Mouse (Mus musculus) lung, embryonic 15.5 days (tissue): ENCODE measurements around the gene Rras. TPM values are rescaled to one million over a fixed set of nuclear protein-coding genes. Genes with fewer than 3 reads are reported as not detected.
A peak's percentile ranks its signal among the peaks of the same experiment; 100 is the strongest.

ENCODE experiments used
- ATAC-seq: fragments of 200-750 bp; cut with Nextera tagmentation; 2 replicates; pipeline ENCODE4 v1.8.0; 2017; ENCODE audit warnings: moderate number of reproducible peaks, borderline replicate concordance; ENCODE audit not compliant: low FRiP score, low TSS enrichment; ENCODE audit errors: extremely low read depth
- H3K27ac ChIP-seq: fragments of 300-500 bp; sonication (generic); 2 replicates; pipeline ENCODE4 v1.5.1; 2015; ENCODE audit warnings: moderate library complexity, mild to moderate bottlenecking, inconsistent platforms
- H3K27me3 ChIP-seq: fragments of 300-500 bp; sonication (generic); 2 replicates; pipeline ENCODE4 v1.6.1; 2015; ENCODE audit warnings: inconsistent platforms
- H3K36me3 ChIP-seq: fragments of 300-500 bp; sonication (generic); 2 replicates; pipeline ENCODE4 v1.6.1; 2015; ENCODE audit warnings: inconsistent platforms
- H3K4me1 ChIP-seq: fragments of 300-500 bp; sonication (generic); 2 replicates; pipeline ENCODE4 v1.6.1; 2015; ENCODE audit warnings: inconsistent platforms
- H3K4me2 ChIP-seq: fragments of 300-500 bp; sonication (generic); 2 replicates; pipeline ENCODE4 v1.6.1; 2015; ENCODE audit warnings: inconsistent platforms, mild to moderate bottlenecking, moderate library complexity
- H3K4me3 ChIP-seq: fragments of 300-500 bp; sonication (generic); 2 replicates; pipeline ENCODE4 v1.5.1; 2015; ENCODE audit warnings: mild to moderate bottlenecking, inconsistent platforms
- H3K9ac ChIP-seq: fragments of 300-500 bp; sonication (generic); 2 replicates; pipeline ENCODE4 v1.6.1; 2015; ENCODE audit warnings: inconsistent platforms
- H3K9me3 ChIP-seq: fragments of 300-500 bp; sonication (generic); 2 replicates; pipeline ENCODE4 v1.6.1; 2016; ENCODE audit warnings: inconsistent platforms
- WGBS: fragments of 180-500 bp; shearing (Covaris S2); methylation state at CpG from one replicate; pipeline ENCODE4 v1.1.7; 2015; 5-methylcytosine and 5-hydroxymethylcytosine counted together
- microRNA-seq: library from miRNA; unstranded; fragments of <30 nt; microRNA quantifications from one replicate; pipeline ENCODE4, GENCODE M21; 2016
- polyA plus RNA-seq: library from polyadenylated mRNA; unstranded; fragments of >200 nt; fragmentation: Nextera tagmentation; extraction: Ambion mirVana; gene quantifications from 2 replicates; pipeline ENCODE4 v1.2.1, GENCODE M21; 2015

Gene Rras
- polyA plus RNA-seq, 1 experiment from 2014 or later, result 50.4 TPM

DNA sequence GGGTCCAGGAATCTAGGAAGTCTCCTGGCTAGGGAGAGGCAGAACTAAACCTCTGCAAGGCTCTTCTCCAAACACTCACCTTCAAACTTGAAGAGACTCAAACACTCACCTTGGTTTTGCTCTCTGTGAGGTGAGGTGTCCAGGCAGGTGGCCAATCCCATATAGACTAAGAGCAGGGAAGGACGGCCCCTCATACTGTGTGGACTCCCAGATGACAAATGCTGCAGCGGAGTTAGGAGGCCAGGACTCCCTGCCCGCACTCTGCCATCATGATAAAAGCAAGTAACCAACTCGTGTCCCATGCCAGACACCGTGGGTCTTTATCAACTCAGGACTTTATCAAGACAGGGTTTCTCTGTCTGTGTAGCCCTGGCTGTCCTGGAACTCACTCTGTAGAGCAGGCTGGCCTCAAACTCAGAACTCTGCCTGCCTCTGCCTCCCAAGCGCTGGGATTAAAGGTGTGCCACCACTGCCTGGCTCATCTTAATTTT lies 42.9 kb downstream of the Rras start:
- Histone ChIP-seq H3K27me3 (no peaks in the 10 kb centered on the region), H3K36me3 (no peaks in the 10 kb centered on the region), H3K4me1 (peaks cover 19% of the 10 kb centered on the region), H3K4me3 (peak overlapping the region; percentile 81), H3K9ac (no peak overlapping the region), H3K4me2 (0 out of 2 replicates have a peak overlapping the region, but pooled peaks have one; percentile 59), H3K9me3 (no peaks in the 10 kb centered on the region), H3K27ac (no peak overlapping the region)
- 85% methylated on average over 6 of the region's 6 CpGs for WGBS
- no peak for ATAC-seq

DNA sequence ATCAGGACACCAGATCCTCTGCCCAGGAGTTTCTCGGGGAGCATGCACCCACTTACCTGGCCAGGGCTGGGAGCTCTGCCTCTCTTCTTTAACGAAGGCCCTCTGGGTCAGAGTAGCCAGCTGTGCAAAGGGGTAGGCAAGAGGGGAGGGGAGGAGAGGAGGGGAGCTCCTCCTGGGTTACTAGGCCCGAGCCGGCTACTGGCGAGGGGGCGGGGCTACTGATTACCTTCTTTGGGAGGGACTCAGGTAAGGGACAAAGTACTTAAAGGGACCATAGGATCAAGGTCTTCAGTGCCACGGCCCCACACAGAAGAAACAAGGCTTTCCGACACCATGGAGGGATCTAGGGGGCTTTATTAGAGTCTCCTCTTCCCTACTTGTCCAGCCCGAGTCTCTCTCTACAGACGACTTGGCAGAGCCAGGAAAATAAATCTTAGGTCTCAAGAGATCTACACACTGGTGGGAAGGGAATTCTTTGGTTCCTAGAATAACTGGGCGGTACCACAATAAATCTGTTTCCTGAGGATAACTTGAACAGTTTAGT lies 43.8 kb downstream of the Rras start:
- Histone ChIP-seq H3K27ac (peak overlapping the region; percentile 98), H3K27me3 (no peaks in the 10 kb centered on the region), H3K4me2 (peak overlapping the region; percentile 59), H3K4me1 (peaks cover 19% of the 10 kb centered on the region), H3K9me3 (no peaks in the 10 kb centered on the region), H3K4me3 (peak overlapping the region; percentile 81), H3K36me3 (no peaks in the 10 kb centered on the region), H3K9ac (peak overlapping the region; percentile 57)
- whole genome bisulfite sequencing, result 15% methylated on average over 11 of the region's 11 CpGs
- ATAC-seq, result 0 out of 2 replicates have a peak, but pooled peaks have one; percentile 6

DNA sequence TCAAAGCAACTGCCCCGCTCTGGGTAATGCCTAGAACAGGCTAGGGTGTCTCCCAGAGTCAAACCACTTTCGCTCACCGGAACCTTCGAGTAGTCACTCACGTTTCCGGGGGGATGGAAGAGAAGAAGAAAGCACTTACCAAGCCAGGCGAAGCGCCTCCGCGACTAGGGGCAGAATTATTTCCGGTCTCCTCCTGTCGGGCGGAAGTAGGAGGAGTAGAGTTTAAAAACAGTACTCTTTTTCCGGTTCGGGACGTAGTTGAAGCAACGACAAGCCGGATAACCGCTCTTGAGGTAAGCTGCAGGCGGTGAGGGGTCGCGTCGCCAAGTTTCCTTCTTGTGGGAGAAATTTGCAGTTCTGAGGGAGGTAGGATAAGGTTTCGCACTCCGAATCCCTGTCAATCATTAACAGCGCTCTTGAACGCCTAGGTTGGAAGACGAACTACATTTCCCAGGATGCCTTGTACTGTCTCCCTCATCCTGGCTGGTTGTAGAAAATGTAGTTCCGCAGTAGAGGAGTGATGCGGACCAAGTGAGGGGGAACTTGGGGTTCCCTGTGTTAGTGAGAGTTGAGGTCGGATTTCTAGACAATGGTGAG lies 44.6 kb downstream of the Rras start, which contains the start of the genes Nosip and Prrg2:
Gene Nosip, plus strand, starts transcription at position 191 of the 597 bp plus-strand sequence.
Gene Prrg2, minus strand, starts transcription at position 439 of the 597 bp plus-strand sequence.
- Histone ChIP-seq H3K27me3 (no peaks in the 10 kb centered on the region), H3K9ac (peak within 1 kb of the TSS; percentile 69), H3K4me2 (peak within 1 kb of the TSS; percentile 66), H3K9me3 (no peaks in the 10 kb centered on the region), H3K27ac (peak within 1 kb of the TSS; percentile 98), H3K4me3 (peak within 1 kb of the TSS; percentile 81), H3K4me1 (peaks cover 19% of the 10 kb centered on the region), H3K36me3 (no peaks in the 10 kb centered on the region)
- peak; percentile 87 for ATAC-seq
- WGBS, result under 1% methylated on average over 31 of the region's 31 CpGs

DNA sequence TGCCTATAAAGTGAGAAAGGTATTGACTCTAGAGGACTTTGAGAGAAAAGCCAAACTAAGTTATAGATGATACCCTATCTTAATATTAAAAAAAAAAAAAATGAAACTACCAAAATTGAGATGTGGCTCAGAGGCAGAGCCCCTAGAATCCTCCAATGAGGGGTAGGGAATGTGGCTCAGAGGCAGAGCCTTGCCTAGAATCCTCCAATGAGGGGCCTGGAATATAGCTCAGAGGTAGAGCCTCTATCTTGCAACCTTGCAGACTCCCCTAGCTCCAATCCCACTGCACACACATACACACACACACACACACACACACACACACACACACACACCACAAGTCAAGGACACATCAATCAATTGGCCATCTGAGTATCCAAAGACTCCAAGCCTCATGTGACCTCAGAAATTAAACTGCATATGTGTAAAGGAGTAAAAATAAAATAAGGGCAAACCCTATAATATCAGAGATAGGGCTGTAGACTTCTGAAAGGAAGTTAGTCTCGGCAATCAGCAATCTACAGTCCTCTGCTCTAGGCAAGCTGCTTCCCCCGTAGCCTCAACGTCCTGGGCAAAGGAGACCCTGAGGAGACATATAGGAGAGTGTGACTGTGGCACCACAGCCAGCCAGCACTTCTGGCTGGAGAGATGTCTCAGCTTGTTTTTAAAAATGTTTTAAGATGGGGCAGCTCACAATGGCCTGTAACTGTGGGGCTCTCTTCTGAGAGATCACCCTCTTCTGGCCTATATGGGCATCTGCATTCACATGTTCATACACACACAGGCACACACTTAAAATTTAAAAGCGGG lies 49.6 kb downstream of the Rras start:
- Histone ChIP-seq H3K27me3 (no peaks in the 10 kb centered on the region), H3K4me3 (no peak overlapping the region), H3K4me1 (peaks cover 7% of the 10 kb centered on the region), H3K4me2 (no peak overlapping the region), H3K9ac (no peak overlapping the region), H3K27ac (no peak overlapping the region), H3K9me3 (no peaks in the 10 kb centered on the region), H3K36me3 (no peaks in the 10 kb centered on the region)
- WGBS, result 73% methylated on average over 4 of the region's 4 CpGs
- ATAC-seq, result no peak

DNA sequence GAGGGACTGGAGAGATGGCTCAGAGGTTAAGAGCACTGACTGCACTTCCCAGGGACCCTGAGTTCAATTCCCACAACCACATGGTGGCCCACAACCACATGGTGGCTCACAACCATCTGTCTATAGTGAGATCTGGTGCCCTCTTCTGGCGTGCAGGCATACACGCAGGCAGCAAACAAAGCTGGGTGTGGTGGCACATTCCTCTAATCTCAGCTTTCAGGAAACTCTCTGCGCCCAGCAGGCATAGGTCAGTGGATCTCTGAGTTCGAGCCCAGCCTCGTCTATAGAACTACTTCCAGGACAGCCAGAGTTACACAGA lies 50.2 kb downstream of the Rras start:
- H3K4me3 ChIP-seq, result no peak overlapping the region
- ATAC-seq, result no peak

DNA sequence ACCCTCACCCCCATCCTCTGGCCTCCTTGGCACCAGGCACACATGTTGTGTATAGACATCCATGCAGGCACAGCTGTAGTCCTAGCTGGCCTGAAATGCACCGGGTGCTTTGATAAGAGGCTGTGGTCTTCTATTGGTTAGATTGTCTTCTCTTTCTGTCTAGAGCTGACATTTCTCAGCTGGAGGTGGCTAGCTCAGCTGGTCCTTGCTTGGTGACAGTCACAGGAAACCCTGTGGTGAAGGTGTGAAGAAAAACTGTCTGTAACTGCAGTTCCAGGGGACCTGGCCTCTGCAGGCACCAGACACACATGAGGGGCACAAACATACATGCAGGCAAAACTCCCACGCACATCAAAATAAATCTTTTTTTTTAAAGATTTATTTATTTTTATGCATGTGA lies 51.9 kb downstream of the Rras start:
- WGBS, result 75% methylated on average over 2 of the region's 2 CpGs
- no peak for ATAC-seq

More for the DNA sequence above, 50.2 kb downstream of the Rras start:
- no peak overlapping the region for H3K4me2 ChIP-seq
- H3K27me3 ChIP-seq, result no peaks in the 10 kb centered on the region
- H3K27ac ChIP-seq, result no peak overlapping the region
- H3K9me3 ChIP-seq, result no peaks in the 10 kb centered on the region
- H3K36me3 ChIP-seq, result no peaks in the 10 kb centered on the region
- H3K9ac ChIP-seq, result no peak overlapping the region
- H3K4me1 ChIP-seq, result peaks cover 7% of the 10 kb centered on the region
- 22% methylated on average over 5 of the region's 5 CpGs for WGBS

More for the DNA sequence above, 51.9 kb downstream of the Rras start:
- Histone ChIP-seq H3K4me2 (no peak overlapping the region), H3K4me3 (no peak overlapping the region), H3K9me3 (no peaks in the 10 kb centered on the region), H3K36me3 (no peaks in the 10 kb centered on the region), H3K4me1 (no peaks in the 10 kb centered on the region), H3K9ac (no peak overlapping the region), H3K27ac (no peak overlapping the region), H3K27me3 (no peaks in the 10 kb centered on the region)

Small RNA genes lying within 50 kb of the gene (microRNA-seq; reads per million reads assigned to microRNA genes)
- gene Mir7054, result 0.56 reads per million

Other genes with a start within 250 kb of the Rras start
- gene Nup62, start 201.9 kb upstream of the Rras start, polyA plus RNA-seq, result 95.6 and 97.7 TPM in 2 replicates
- gene Il4i1, start 201.6 kb upstream of the Rras start, polyA plus RNA-seq, result 0.63 and 1.7 TPM in 2 replicates
- 4.9 and 5.0 TPM in 2 replicates for gene Atf5, start 201.3 kb upstream of the Rras start, polyA plus RNA-seq
- gene Akt1s1, start 169.0 kb upstream of the Rras start, polyA plus RNA-seq, result 109 and 111 TPM in 2 replicates
- 71.3 and 74.4 TPM in 2 replicates for gene Tbc1d17, start 168.9 kb upstream of the Rras start, polyA plus RNA-seq
- gene Pnkp, start 160.8 kb upstream of the Rras start, polyA plus RNA-seq, result 37.6 and 37.9 TPM in 2 replicates
- 371 and 398 TPM in 2 replicates for gene Ptov1, start 148.2 kb upstream of the Rras start, polyA plus RNA-seq
- gene Med25, start 125.2 kb upstream of the Rras start, polyA plus RNA-seq, result 93.5 and 97.7 TPM in 2 replicates
- 21.0 and 24.0 TPM in 2 replicates for gene Fuz, start 121.9 kb upstream of the Rras start, polyA plus RNA-seq
- 63.1 and 64.8 TPM in 2 replicates for gene Ap2a1, start 88.5 kb upstream of the Rras start, polyA plus RNA-seq
- 0.09 and 0.15 TPM in 2 replicates for gene Tsks, start 74.8 kb upstream of the Rras start, polyA plus RNA-seq
- 14.5 and 15.0 TPM in 2 replicates for gene Cpt1c, start 43.1 kb upstream of the Rras start, polyA plus RNA-seq
- 545 and 586 TPM in 2 replicates for gene Prmt1, start 31.4 kb upstream of the Rras start, polyA plus RNA-seq
- gene Irf3, start 20.3 kb upstream of the Rras start, polyA plus RNA-seq, result 88.1 and 92.6 TPM in 2 replicates
- 66.3 and 66.7 TPM in 2 replicates for gene Bcl2l12, start 19.2 kb upstream of the Rras start, polyA plus RNA-seq
- 35.5 and 36.5 TPM in 2 replicates for gene Scaf1, start 1.6 kb upstream of the Rras start, polyA plus RNA-seq
- gene Prr12, start 34.9 kb downstream of the Rras start, polyA plus RNA-seq, result 10.9 and 11.1 TPM in 2 replicates
- 74.9 and 75.1 TPM in 2 replicates for gene Nosip, start 44.5 kb downstream of the Rras start, polyA plus RNA-seq
- 23.1 and 24.2 TPM in 2 replicates for gene Prrg2, start 44.7 kb downstream of the Rras start, polyA plus RNA-seq
- 353 and 358 TPM in 2 replicates for gene Rcn3, start 74.3 kb downstream of the Rras start, polyA plus RNA-seq
- gene Fcgrt, start 85.9 kb downstream of the Rras start, polyA plus RNA-seq, result 73.6 and 83.1 TPM in 2 replicates
- 1,432 and 1,559 TPM in 2 replicates for gene Rps11, start 106.5 kb downstream of the Rras start, polyA plus RNA-seq
- gene Rpl13a, start 110.8 kb downstream of the Rras start, polyA plus RNA-seq, result 1,187 and 1,308 TPM in 2 replicates
- 0.19 and 0.20 TPM in 2 replicates for gene Gm45713, start 118.3 kb downstream of the Rras start, polyA plus RNA-seq
- 1.5 and 8.3 TPM in 2 replicates for gene Flt3l, start 118.5 kb downstream of the Rras start, polyA plus RNA-seq
- gene Pih1d1, start 136.3 kb downstream of the Rras start, polyA plus RNA-seq, result 100 and 103 TPM in 2 replicates
- gene Aldh16a1, start 136.6 kb downstream of the Rras start, polyA plus RNA-seq, result 54.8 and 56.8 TPM in 2 replicates
- 0.33 and 0.55 TPM in 2 replicates for gene Slc17a7, start 146.0 kb downstream of the Rras start, polyA plus RNA-seq
- gene Gfy, start 161.6 kb downstream of the Rras start, polyA plus RNA-seq, result not detected in 2 replicates
- not detected in 2 replicates for gene Pth2, start 163.0 kb downstream of the Rras start, polyA plus RNA-seq
- gene Ccdc155, start 186.9 kb downstream of the Rras start, polyA plus RNA-seq, result 0.75 and 1.1 TPM in 2 replicates
- gene Dkkl1, start 194.2 kb downstream of the Rras start, polyA plus RNA-seq, result 0.54 and 1.1 TPM in 2 replicates
- gene Tead2, start 197.8 kb downstream of the Rras start, polyA plus RNA-seq, result 180 and 183 TPM in 2 replicates
- 3.1 and 3.8 TPM in 2 replicates for gene Cd37, start 221.2 kb downstream of the Rras start, polyA plus RNA-seq
- gene Slc6a16, start 223.1 kb downstream of the Rras start, polyA plus RNA-seq, result 0.16 TPM in 1 of 2 replicates, not detected in the other